Mouse (Mus musculus) gastrocnemius, postnatal 4 days (tissue): ENCODE data around the gene Pax1. TPM values are rescaled to one million over a fixed set of nuclear protein-coding genes. Genes with fewer than 3 reads are reported as not detected.

Experiments used
- DNase-seq, 2 experiments: peaks; one replicate each; pipeline ENCODE4 v3.0.0; 2021 to 2022; ENCODE audit warnings: low spot score in 2 of 2, mixed read lengths in 2 of 2
- long read RNA-seq, 2 experiments: library from polyadenylated mRNA; stranded (forward); transcript quantifications; one replicate each; pipeline ENCODE4 v2.0.0; 2021
- total RNA-seq, 2 experiments: library from RNA; stranded (reverse); gene quantifications; 2 replicates each; pipeline ENCODE4 v1.2.3; 2021

Pax1 gene
- under 1 TPM; 0.39 to 0.49 TPM for total RNA-seq
- long read RNA-seq, experiment 1 = 0 reads
- long read RNA-seq, experiment 2 = 0 reads

DNA sequence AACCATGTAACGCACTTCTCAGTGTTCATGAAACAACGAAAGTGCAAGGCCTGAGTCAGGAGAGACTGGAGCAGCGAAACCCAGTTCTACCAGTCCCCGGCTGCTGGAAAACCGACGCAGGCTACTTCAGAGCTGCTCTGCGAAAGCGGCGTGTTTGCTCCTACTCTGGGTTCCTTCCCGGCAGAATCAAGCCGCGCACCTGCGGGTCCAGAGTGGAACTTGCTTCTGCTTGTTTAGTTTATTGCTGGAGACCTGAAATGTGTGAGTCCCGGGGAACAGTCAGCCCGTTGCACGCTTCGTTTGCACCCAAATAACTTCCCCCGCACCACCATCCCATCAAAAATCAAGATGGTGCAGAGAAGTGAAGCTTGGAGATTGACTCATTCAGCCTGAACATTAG lies at the start of gene Pax1:
Gene Pax1 (plus strand): TSS at position 345 of the 400 bp plus-strand sequence.
- no peak for DNase-seq

DNA sequence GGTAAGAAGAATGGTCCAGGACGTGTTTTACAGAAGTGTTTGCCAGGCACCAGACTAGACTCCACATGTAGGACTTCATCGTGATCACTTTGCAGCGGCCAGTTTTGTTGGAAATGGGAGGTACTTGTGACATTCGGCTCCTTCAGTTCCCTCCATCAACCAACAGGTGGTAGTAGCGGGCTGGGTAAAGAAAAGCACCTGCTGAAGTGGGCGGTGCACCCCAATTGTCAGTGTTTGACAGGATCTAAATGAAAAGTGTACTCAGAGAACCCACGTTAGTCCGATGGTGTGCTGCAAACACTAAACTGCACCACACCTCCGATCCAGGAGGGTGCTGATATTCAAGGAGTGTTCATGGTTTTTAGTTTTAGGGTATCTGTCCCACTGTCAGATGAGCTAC lies 40.7 kb upstream of the Pax1 start:
- no peak for DNase-seq

- DNase-seq = no peak
Measured at GRCm38 (mm10) chr2:147325178-147325577, 36.5 kb upstream of the Pax1 start.

GRCm38 (mm10) chr2:147332731-147333130 lies 29.0 kb upstream of the Pax1 start:
- DNase-seq = no peak

DNA sequence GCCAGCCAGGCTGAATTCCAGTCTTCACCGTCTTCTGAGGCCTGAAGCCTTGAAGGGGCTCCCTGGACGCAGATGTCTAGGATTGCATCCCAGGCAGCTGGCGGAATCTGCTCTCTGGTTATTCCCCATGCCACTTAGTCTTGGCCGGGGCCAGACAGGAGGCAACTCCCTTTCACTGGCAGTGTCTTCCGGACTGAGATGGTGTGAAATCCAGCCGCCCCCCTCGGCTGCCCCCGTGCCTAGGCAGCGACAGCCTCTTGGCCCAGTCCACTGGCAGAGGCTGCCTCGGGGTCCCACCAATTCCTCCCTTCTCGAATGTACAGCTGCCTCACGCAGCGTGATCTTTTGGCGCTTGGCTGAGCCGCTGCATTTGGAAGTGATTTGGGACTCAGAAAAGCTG lies 23.0 kb upstream of the Pax1 start:
- peak in 1 of 2 experiments; percentile 14 for DNase-seq

DNA sequence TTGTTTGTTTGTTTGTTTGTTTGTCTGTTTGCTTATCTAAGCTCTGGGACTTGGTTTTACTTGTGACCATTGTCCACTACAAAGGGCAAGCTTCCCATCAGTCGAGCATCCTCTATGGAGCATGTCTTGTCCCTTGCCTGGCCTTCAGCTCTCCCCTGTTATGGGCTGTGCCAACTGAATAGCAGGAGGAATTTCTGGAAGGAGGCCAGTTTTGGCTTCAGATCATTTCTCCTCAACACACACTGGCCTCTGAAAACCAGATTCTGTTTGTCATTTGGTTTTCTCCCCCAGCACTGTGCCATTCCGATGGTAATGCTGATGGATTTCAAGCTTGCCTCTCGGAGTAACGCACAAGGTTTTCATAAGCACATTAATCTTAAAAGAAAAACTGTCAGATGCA lies 21.9 kb upstream of the Pax1 start:
- no peak for DNase-seq

GRCm38 (mm10) chr2:147342198-147342597 lies 19.5 kb upstream of the Pax1 start:
- no peak for DNase-seq

DNA sequence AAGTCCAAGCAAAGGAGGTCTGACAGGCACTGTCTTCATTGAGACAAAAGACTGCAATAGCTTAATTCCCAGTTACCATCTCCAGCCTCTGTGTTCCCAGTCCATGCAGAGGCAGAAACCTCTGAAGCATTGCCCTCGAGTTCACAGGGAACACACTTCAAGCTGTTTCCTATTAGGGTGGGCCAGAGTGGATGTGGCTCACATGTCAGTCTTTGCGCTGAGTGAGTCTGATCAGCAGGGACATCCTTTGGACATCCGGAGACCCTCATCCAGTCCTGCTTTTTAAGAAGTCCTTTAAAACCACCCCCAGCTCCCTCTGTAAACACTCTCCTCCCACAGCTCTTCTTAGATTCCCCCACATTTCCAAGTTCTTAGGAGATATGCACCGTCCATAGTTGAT lies 2.0 kb upstream of the Pax1 start:
- no peak for DNase-seq

GRCm38 (mm10) chr2:147360401-147360800 lies 1.3 kb upstream of the Pax1 start:
- no peak for DNase-seq

- no peak for DNase-seq
Measured at GRCm38 (mm10) chr2:147360856-147361255, 869 bp upstream of the Pax1 start.

- DNase-seq = peak; percentile 47 to 68
Measured at GRCm38 (mm10) chr2:147362316-147362715, 591 bp downstream of the Pax1 start.

DNA sequence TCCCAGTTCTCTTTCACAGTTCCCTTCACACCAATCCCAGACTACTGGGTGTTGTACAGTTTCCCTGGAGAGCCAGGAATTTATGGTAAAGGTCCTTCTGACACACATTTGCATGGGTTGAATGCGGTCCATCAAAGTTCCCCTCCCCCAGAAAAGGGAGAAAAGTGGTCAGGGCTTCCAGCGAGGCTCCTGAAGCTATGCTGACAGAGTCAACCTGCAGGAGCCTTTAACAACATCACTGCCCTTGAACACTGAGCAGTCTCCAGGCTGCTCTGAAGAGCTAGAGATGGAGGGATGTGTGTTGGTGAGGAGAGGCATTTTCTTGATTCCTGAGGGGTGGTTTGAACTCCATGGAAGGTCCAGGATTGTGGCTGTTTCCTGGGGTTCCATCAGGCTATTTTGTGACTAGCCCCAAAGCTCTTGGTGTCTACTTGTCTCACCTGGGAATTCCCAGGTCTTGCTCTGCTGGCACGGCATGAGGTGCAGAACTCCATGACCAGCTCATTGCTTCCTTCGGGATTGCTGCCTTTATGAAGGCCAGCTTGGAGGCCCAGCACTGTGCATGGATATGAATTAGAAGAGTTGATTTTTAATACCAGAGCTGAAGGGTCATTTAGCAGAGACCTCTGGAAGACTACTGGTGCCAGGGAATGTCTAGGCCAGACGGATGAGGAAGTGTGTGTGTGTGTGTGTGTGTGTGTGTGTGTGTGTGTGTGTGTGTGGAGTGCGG lies 1.8 kb downstream of the Pax1 start:
- DNase-seq = no peak

DNA sequence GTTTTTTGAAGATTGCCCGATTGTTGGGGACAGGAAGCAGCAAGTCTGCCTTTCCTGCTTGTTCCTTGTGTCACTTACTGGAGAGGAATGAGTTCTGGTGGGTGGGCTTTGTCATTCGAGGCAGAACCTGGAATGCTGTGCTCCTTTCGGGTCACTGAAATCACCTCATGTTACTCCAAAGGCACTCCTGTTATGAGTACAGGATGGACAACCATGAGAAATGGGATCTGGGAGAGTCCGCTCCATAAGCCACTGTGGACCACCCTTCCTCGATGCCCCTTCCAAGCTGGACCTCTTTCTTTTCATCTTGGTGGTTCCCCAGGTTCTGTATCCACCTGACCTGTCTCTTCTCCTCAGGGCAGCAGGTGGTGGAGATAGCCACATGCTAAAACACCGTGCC lies 2.5 kb downstream of the Pax1 start:
- no peak for DNase-seq

- DNase-seq = peak in 1 of 2 experiments; percentile 25
Measured at GRCm38 (mm10) chr2:147364982-147365907, 3.5 kb downstream of the Pax1 start.

GRCm38 (mm10) chr2:147365908-147366630 lies 4.3 kb downstream of the Pax1 start:
- no peak for DNase-seq

DNA sequence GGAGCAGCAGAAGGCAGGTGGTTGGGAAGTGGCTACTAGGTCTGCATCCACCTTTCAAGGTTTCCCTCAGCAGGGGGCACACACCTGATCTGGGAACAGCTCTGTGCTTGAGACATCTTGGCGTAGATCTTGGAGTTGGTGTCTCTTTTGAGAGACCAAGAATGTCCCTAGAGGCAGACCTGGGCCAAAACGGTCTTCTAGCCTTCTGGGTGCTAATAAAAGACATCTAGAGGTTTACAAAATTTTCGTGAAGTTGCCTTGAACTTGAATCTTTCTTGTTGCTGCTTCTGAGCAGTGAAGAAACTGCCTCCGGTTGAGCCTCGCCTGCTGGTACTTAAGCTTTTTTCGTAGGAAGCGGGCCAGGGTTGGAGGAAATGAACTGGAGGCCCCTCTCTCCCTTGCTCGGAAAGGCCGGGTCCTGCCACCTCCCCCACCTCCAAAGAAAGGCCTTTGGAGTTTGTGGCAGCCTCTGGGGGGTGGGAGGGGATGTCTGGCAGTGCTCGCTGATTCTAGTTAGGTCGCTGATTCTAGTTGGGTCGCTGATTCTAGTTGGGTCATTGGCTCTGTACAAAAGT lies 5.6 kb downstream of the Pax1 start:
- DNase-seq = no peak

- no peak for DNase-seq
Measured at GRCm38 (mm10) chr2:147367911-147368591, 6.3 kb downstream of the Pax1 start.

- DNase-seq = no peak
Measured at GRCm38 (mm10) chr2:147369561-147369960, 7.8 kb downstream of the Pax1 start.

- no peak for DNase-seq
Measured at GRCm38 (mm10) chr2:147370091-147370490, 8.4 kb downstream of the Pax1 start.

DNA sequence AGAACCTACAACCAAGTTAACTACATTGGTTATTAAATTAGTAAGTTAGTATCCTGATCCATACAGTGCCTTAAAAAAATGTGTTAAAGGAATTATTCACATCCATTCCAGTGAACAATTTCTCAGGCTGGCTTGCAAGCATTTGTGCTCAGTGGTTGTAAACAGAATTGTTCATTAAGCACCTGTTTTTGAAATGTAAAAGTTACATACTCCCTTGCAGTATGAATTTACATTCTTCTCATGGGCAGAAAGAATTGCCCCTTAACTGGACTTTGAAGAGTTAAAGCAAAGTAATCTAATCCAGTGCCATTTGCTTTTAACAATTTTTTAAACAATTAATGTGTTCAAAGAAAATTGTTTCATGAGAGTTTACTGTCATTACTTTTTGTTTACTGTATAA lies 9.6 kb downstream of the Pax1 start:
- DNase-seq = no peak

DNA sequence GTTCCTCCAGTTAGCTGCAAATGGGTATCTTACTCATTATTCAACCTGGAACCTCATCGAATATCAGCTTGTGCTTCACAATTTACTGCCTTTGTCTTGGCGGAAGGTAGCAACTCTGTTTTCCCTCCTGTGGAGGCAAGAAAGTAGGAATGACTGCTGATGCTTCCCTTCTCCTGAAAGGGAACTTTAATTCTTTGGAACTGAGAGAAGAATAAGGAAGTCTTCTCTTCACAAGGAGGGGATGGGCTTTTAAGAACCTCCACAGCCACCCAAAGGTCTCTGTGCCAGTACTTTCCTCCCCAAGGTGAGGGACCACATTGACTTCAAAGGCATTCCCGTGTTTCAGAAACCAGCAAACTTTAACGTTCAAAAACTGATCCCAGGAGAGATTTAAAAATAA lies 10.1 kb downstream of the Pax1 start:
- DNase-seq = no peak
